Mouse (Mus musculus): Measurements from ENCODE around the gene Vps13a.

DNA sequence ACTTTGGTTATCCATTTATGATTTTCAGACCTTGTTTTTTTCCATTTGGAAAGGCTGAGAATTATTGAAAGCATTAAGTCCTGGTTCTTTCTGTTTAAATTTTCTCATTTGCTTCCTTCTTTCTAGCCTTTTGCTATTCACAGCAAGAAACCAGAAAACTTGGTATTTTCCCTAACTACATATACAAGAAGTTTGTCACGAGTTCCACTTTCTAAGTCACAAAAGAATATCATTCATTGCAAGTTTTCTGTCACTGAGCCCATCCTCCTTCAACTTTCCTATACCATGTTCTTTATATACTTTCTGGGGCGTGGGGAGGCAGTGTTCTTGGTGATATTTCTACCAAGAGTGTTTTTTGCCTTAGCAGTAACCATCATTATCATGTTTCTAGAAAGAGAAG lies 96.5 kb downstream of the Vps13a start:
- TF ChIP-seq GATA1 (IDR thresholded peaks at IDR 0.05; ENCODE audit: borderline replicate concordance, low read length) (no peak), FLI1 (IDR thresholded peaks at IDR 0.05; ENCODE audit: low read length) (no peak)
